Comparison of ENCODE assay signal across 9 mouse cellular contexts in genomic region chr7:38086401-38086800, GRCm38 (mm10). TPM values are rescaled to one million over a fixed set of nuclear protein-coding genes. Genes with fewer than 3 reads are reported as not detected.
A peak's percentile ranks its signal among the peaks of the same experiment; 100 is the strongest.
DNase-seq lines count a peak whose midpoint lies in the region; ATAC-seq and TF ChIP-seq lines count a peak whose summit lies in the region.
"Had no signal": no experiment of that assay in that cellular context is flagged by ENCODE, and none has a peak within 500 bp of the region (broad histone marks: within the 10 kb centered on the region; RNA-seq: fewer than 3 reads in every experiment).

No protein-coding gene starts in this region.

- no peaks in the 10 kb centered on the region for H3K36me3 ChIP-seq in heart, embryonic 13.5 days
- no peaks in the 10 kb centered on the region for H3K36me3 ChIP-seq in neural tube, embryonic 12.5 days
- H3K36me3 ChIP-seq in intestine, postnatal 0 days (ENCODE audit: control insufficient read depth, insufficient read depth), result no peaks in the 10 kb centered on the region

- DNase-seq in heart, postnatal 4 days, result no peak
- DNase-seq in neural tube, embryonic 10.5 days (ENCODE audit: extremely low spot score, low spot score), result no peak
- DNase-seq in T-cell, adult 2 months (ENCODE audit: low spot score), result no peak
- DNase-seq in adrenal gland, postnatal 10 days, result no peak

- no peaks in the 10 kb centered on the region for H3K27me3 ChIP-seq in heart, embryonic 13.5 days (replicated peaks)
- peaks cover 19% of the 10 kb centered on the region for H3K27me3 ChIP-seq in neural tube, embryonic 12.5 days (replicated peaks)
- no peaks in the 10 kb centered on the region for H3K27me3 ChIP-seq in intestine, postnatal 0 days (replicated peaks; ENCODE audit: control insufficient read depth, insufficient read depth, low read length)

- peak overlapping the region; percentile 91 for H3K4me2 ChIP-seq in heart, embryonic 13.5 days
- peak overlapping the region; percentile 70; the same call in 1 of the 2 replicates for H3K4me2 ChIP-seq in neural tube, embryonic 12.5 days (replicated peaks)
- peak overlapping the region; percentile 88 for H3K4me2 ChIP-seq in intestine, postnatal 0 days (replicated peaks; ENCODE audit: low read depth)

- WGBS in heart, embryonic 13.5 days, result 42% methylated on average over 8 of the region's 8 CpGs
- 43% methylated on average over 8 of the region's 8 CpGs for WGBS in neural tube, embryonic 12.5 days
- WGBS in intestine, postnatal 0 days, result 65% methylated on average over 8 of the region's 8 CpGs

- peak overlapping the region; percentile 33; the same call in 1 of the 2 replicates for H3K9ac ChIP-seq in heart, embryonic 13.5 days
- H3K9ac ChIP-seq in neural tube, embryonic 12.5 days, result no peak overlapping the region
- H3K9ac ChIP-seq in intestine, postnatal 0 days (ENCODE audit: low read depth, low read length), result no peak overlapping the region

- TF ChIP-seq CTCF in intestine, postnatal 0 days (IDR thresholded peaks at IDR 0.05; ENCODE audit: low read depth), result no peak

- H3K9me3 ChIP-seq in heart, embryonic 13.5 days, result no peaks in the 10 kb centered on the region
- H3K9me3 ChIP-seq in neural tube, embryonic 12.5 days, result no peaks in the 10 kb centered on the region
- H3K9me3 ChIP-seq in intestine, postnatal 0 days (ENCODE audit: control insufficient read depth), result no peaks in the 10 kb centered on the region
- H3K9me3 ChIP-seq: megakaryocyte, embryonic 14.5 days had no signal

- ATAC-seq in heart, embryonic 13.5 days (ENCODE audit: extremely low read depth, insufficient number of reproducible peaks, low FRiP score, low TSS enrichment), result no peak
- no peak for ATAC-seq in neural tube, embryonic 12.5 days (ENCODE audit: low FRiP score, low read depth)
- no peak for ATAC-seq in intestine, postnatal 0 days

- H3K4me3 ChIP-seq in heart, embryonic 13.5 days, result peak overlapping the region; percentile 58; the same call in 1 of the 2 replicates
- no peak overlapping the region for H3K4me3 ChIP-seq in neural tube, embryonic 12.5 days
- H3K4me3 ChIP-seq in intestine, postnatal 0 days (ENCODE audit: low read depth, low read length), result no peak overlapping the region

- peak overlapping the region; percentile 53 for H3K27ac ChIP-seq in heart, embryonic 13.5 days (replicated peaks)
- no peak overlapping the region for H3K27ac ChIP-seq in neural tube, embryonic 12.5 days
- no peak overlapping the region for H3K27ac ChIP-seq in intestine, postnatal 0 days (ENCODE audit: low read depth, low read length)
- H3K27ac ChIP-seq: layer of hippocampus, adult 2 months had no signal

- peaks cover 38% of the 10 kb centered on the region for H3K4me1 ChIP-seq in heart, embryonic 13.5 days
- H3K4me1 ChIP-seq in neural tube, embryonic 12.5 days, result peaks cover 15% of the 10 kb centered on the region
- H3K4me1 ChIP-seq in intestine, postnatal 0 days (replicated peaks; ENCODE audit: control insufficient read depth, insufficient read depth, low read length), result peaks cover 11% of the 10 kb centered on the region; the same call in 1 of the 2 replicates

RNA-seq across cellular contexts. Expression of gene Ccne1, which starts 20.9 kb away (rescaled TPM):
- polyA plus RNA-seq in heart, embryonic 13.5 days (2015; fragmentation: Nextera tagmentation; extraction: Ambion mirVana), result 40.9 and 44.5 TPM in 2 replicates
- 10 to 100 TPM; 15.9 to 16.7 TPM for total RNA-seq in heart, postnatal 4 days (2021)
- polyA plus RNA-seq in neural tube, embryonic 12.5 days (2016; fragmentation: Nextera tagmentation; extraction: Ambion mirVana), result 40.9 and 41.2 TPM in 2 replicates
- 12.0 and 12.6 TPM in 2 replicates for polyA plus RNA-seq in intestine, postnatal 0 days (2015; fragmentation: Nextera tagmentation; extraction: Ambion mirVana)
- 10 to 100 TPM; 10.0 to 10.8 TPM for total RNA-seq in adrenal gland, postnatal 10 days (2021)
